Mouse (Mus musculus): ENCODE data around the gene Chmp4b. TPM values are rescaled to one million over a fixed set of nuclear protein-coding genes. Genes with fewer than 3 reads are reported as not detected.

The Chmp4b gene
- polyA plus RNA-seq, 1 experiment from 2014 or later = 19.3 TPM

GRCm38 (mm10) chr2:154638521-154638920, 13.0 kb upstream of the Chmp4b start:
- no peak overlapping the region for H3K4me2 ChIP-seq (ENCODE audit: low read depth, low read length)
- ATAC-seq (ENCODE audit: low read depth) = no peak
- peaks cover 3% of the 10 kb centered on the region; the same call in 1 of the 2 replicates for H3K9me3 ChIP-seq (ENCODE audit: control insufficient read depth, low read length)
- no peaks in the 10 kb centered on the region for H3K27me3 ChIP-seq (ENCODE audit: control insufficient read depth, insufficient read depth, low read depth, low read length)
- H3K27ac ChIP-seq (ENCODE audit: low read length) = no peak overlapping the region
- H3K36me3 ChIP-seq (ENCODE audit: control insufficient read depth, insufficient read depth, low read length) = peaks cover 10% of the 10 kb centered on the region
- no peak overlapping the region for H3K9ac ChIP-seq (ENCODE audit: low read length)
- peaks cover 2% of the 10 kb centered on the region; the same call in 1 of the 2 replicates for H3K4me1 ChIP-seq (replicated peaks; ENCODE audit: control insufficient read depth, insufficient read depth, low read length)
- WGBS = 94% methylated on average over 3 of the region's 3 CpGs
- no peak overlapping the region for H3K4me3 ChIP-seq (ENCODE audit: low read length)

GRCm38 (mm10) chr2:154639115-154639514, 12.4 kb upstream of the Chmp4b start:
- Histone ChIP-seq H3K27ac (ENCODE audit: low read length) (no peak overlapping the region), H3K27me3 (ENCODE audit: control insufficient read depth, insufficient read depth, low read depth, low read length) (no peaks in the 10 kb centered on the region), H3K4me1 (replicated peaks; ENCODE audit: control insufficient read depth, insufficient read depth, low read length) (peaks cover 2% of the 10 kb centered on the region; the same call in 1 of the 2 replicates), H3K4me3 (ENCODE audit: low read length) (no peak overlapping the region), H3K9ac (ENCODE audit: low read length) (no peak overlapping the region), H3K9me3 (ENCODE audit: control insufficient read depth, low read length) (peaks cover 3% of the 10 kb centered on the region; the same call in 1 of the 2 replicates), H3K36me3 (ENCODE audit: control insufficient read depth, insufficient read depth, low read length) (peaks cover 10% of the 10 kb centered on the region), H3K4me2 (ENCODE audit: low read depth, low read length) (no peak overlapping the region)
- WGBS = 91% methylated on average over 4 of the region's 4 CpGs
- ATAC-seq (ENCODE audit: low read depth) = no peak

GRCm38 (mm10) chr2:154641176-154641575, 10.3 kb upstream of the Chmp4b start:
- H3K4me1 ChIP-seq (replicated peaks; ENCODE audit: control insufficient read depth, insufficient read depth, low read length) = peaks cover 2% of the 10 kb centered on the region; the same call in 1 of the 2 replicates
- H3K27me3 ChIP-seq (ENCODE audit: control insufficient read depth, insufficient read depth, low read depth, low read length) = no peaks in the 10 kb centered on the region
- peak; percentile 67; the same call in 1 of the 2 replicates for ATAC-seq (ENCODE audit: low read depth)
- H3K36me3 ChIP-seq (ENCODE audit: control insufficient read depth, insufficient read depth, low read length) = peaks cover 12% of the 10 kb centered on the region
- 51% methylated on average over 8 of the region's 8 CpGs for WGBS
- H3K9ac ChIP-seq (ENCODE audit: low read length) = no peak overlapping the region
- no peak overlapping the region for H3K4me2 ChIP-seq (ENCODE audit: low read depth, low read length)
- H3K27ac ChIP-seq (ENCODE audit: low read length) = peak overlapping the region; percentile 55
- H3K4me3 ChIP-seq (ENCODE audit: low read length) = no peak overlapping the region
- peaks cover 3% of the 10 kb centered on the region; the same call in 1 of the 2 replicates for H3K9me3 ChIP-seq (ENCODE audit: control insufficient read depth, low read length)

- H3K27ac ChIP-seq (ENCODE audit: low read length) = peak overlapping the region; percentile 83
- peak overlapping the region; percentile 26; the same call in 1 of the 2 replicates for H3K4me2 ChIP-seq (ENCODE audit: low read depth, low read length)
- peak; percentile 62 for ATAC-seq (ENCODE audit: low read depth)
- peaks cover 3% of the 10 kb centered on the region; the same call in 1 of the 2 replicates for H3K9me3 ChIP-seq (ENCODE audit: control insufficient read depth, low read length)
- H3K4me1 ChIP-seq (replicated peaks; ENCODE audit: control insufficient read depth, insufficient read depth, low read length) = peaks cover 2% of the 10 kb centered on the region; the same call in 1 of the 2 replicates
- no peaks in the 10 kb centered on the region for H3K27me3 ChIP-seq (ENCODE audit: control insufficient read depth, insufficient read depth, low read depth, low read length)
- WGBS = 67% methylated on average over 9 of the region's 9 CpGs
- 0 out of 2 replicates have a peak overlapping the region, but pooled peaks have one; percentile 10 for H3K9ac ChIP-seq (ENCODE audit: low read length)
- no peak overlapping the region for H3K4me3 ChIP-seq (ENCODE audit: low read length)
- H3K36me3 ChIP-seq (ENCODE audit: control insufficient read depth, insufficient read depth, low read length) = peaks cover 12% of the 10 kb centered on the region
These were observed 9.5 kb upstream of the Chmp4b start for GRCm38 (mm10) chr2:154642005-154642459.

- ATAC-seq (ENCODE audit: low read depth) = no peak
- Histone ChIP-seq H3K9ac (ENCODE audit: low read length) (no peak overlapping the region), H3K4me1 (replicated peaks; ENCODE audit: control insufficient read depth, insufficient read depth, low read length) (peaks cover 2% of the 10 kb centered on the region; the same call in 1 of the 2 replicates), H3K4me2 (ENCODE audit: low read depth, low read length) (no peak overlapping the region), H3K27ac (ENCODE audit: low read length) (peak overlapping the region; percentile 83), H3K27me3 (ENCODE audit: control insufficient read depth, insufficient read depth, low read depth, low read length) (no peaks in the 10 kb centered on the region), H3K4me3 (ENCODE audit: low read length) (no peak overlapping the region), H3K36me3 (ENCODE audit: control insufficient read depth, insufficient read depth, low read length) (peaks cover 10% of the 10 kb centered on the region), H3K9me3 (ENCODE audit: control insufficient read depth, low read length) (peaks cover 3% of the 10 kb centered on the region; the same call in 1 of the 2 replicates)
- 63% methylated on average over 6 of the region's 6 CpGs for WGBS
These were observed 8.7 kb upstream of the Chmp4b start for GRCm38 (mm10) chr2:154642712-154643385.

- H3K4me3 ChIP-seq (ENCODE audit: low read length) = no peak overlapping the region
- WGBS = 82% methylated on average over 5 of the region's 5 CpGs
- H3K27ac ChIP-seq (ENCODE audit: low read length) = no peak overlapping the region
- H3K36me3 ChIP-seq (ENCODE audit: control insufficient read depth, insufficient read depth, low read length) = 0 out of 2 replicates have a peak, but pooled peaks cover 2% of the 10 kb centered on the region
- no peaks in the 10 kb centered on the region for H3K27me3 ChIP-seq (ENCODE audit: control insufficient read depth, insufficient read depth, low read depth, low read length)
- no peaks in the 10 kb centered on the region for H3K9me3 ChIP-seq (ENCODE audit: control insufficient read depth, low read length)
- ATAC-seq (ENCODE audit: low read depth) = no peak
- no peaks in the 10 kb centered on the region; the same call in 1 of the 2 replicates for H3K4me1 ChIP-seq (replicated peaks; ENCODE audit: control insufficient read depth, insufficient read depth, low read length)
- no peak overlapping the region for H3K9ac ChIP-seq (ENCODE audit: low read length)
- H3K4me2 ChIP-seq (ENCODE audit: low read depth, low read length) = no peak overlapping the region
These were observed 4.9 kb upstream of the Chmp4b start for GRCm38 (mm10) chr2:154646634-154647033.

- H3K4me1 ChIP-seq (replicated peaks; ENCODE audit: control insufficient read depth, insufficient read depth, low read length) = no peaks in the 10 kb centered on the region
- H3K4me3 ChIP-seq (ENCODE audit: low read length) = no peak overlapping the region
- ATAC-seq (ENCODE audit: low read depth) = no peak
- H3K4me2 ChIP-seq (ENCODE audit: low read depth, low read length) = no peak overlapping the region
- H3K36me3 ChIP-seq (ENCODE audit: control insufficient read depth, insufficient read depth, low read length) = 0 out of 2 replicates have a peak, but pooled peaks cover 2% of the 10 kb centered on the region
- no peak overlapping the region for H3K9ac ChIP-seq (ENCODE audit: low read length)
- no peaks in the 10 kb centered on the region for H3K27me3 ChIP-seq (ENCODE audit: control insufficient read depth, insufficient read depth, low read depth, low read length)
- WGBS = 31% methylated on average over 3 of the region's 3 CpGs
- H3K9me3 ChIP-seq (ENCODE audit: control insufficient read depth, low read length) = no peaks in the 10 kb centered on the region
- no peak overlapping the region for H3K27ac ChIP-seq (ENCODE audit: low read length)
These were observed 3.4 kb upstream of the Chmp4b start for GRCm38 (mm10) chr2:154648086-154648485.

GRCm38 (mm10) chr2:154650404-154650803, 1.1 kb upstream of the Chmp4b start:
- H3K9ac ChIP-seq (ENCODE audit: low read length) = no peak overlapping the region
- peak overlapping the region; percentile 93 for H3K27ac ChIP-seq (ENCODE audit: low read length)
- no peaks in the 10 kb centered on the region for H3K4me1 ChIP-seq (replicated peaks; ENCODE audit: control insufficient read depth, insufficient read depth, low read length)
- no peak overlapping the region for H3K4me3 ChIP-seq (ENCODE audit: low read length)
- no peaks in the 10 kb centered on the region for H3K36me3 ChIP-seq (ENCODE audit: control insufficient read depth, insufficient read depth, low read length)
- no peaks in the 10 kb centered on the region for H3K9me3 ChIP-seq (ENCODE audit: control insufficient read depth, low read length)
- no peaks in the 10 kb centered on the region for H3K27me3 ChIP-seq (ENCODE audit: control insufficient read depth, insufficient read depth, low read depth, low read length)
- ATAC-seq (ENCODE audit: low read depth) = no peak
- H3K4me2 ChIP-seq (ENCODE audit: low read depth, low read length) = no peak overlapping the region
- 65% methylated on average over 3 of the region's 3 CpGs for WGBS

GRCm38 (mm10) chr2:154654976-154655375, 3.5 kb downstream of the Chmp4b start:
- no peak overlapping the region for H3K4me2 ChIP-seq (ENCODE audit: low read depth, low read length)
- ATAC-seq (ENCODE audit: low read depth) = no peak
- no peaks in the 10 kb centered on the region for H3K27me3 ChIP-seq (ENCODE audit: control insufficient read depth, insufficient read depth, low read depth, low read length)
- H3K36me3 ChIP-seq (ENCODE audit: control insufficient read depth, insufficient read depth, low read length) = no peaks in the 10 kb centered on the region
- WGBS = 89% methylated on average over 12 of the region's 12 CpGs
- H3K27ac ChIP-seq (ENCODE audit: low read length) = no peak overlapping the region
- H3K4me3 ChIP-seq (ENCODE audit: low read length) = no peak overlapping the region
- H3K9ac ChIP-seq (ENCODE audit: low read length) = no peak overlapping the region
- H3K4me1 ChIP-seq (replicated peaks; ENCODE audit: control insufficient read depth, insufficient read depth, low read length) = peaks cover 18% of the 10 kb centered on the region
- no peaks in the 10 kb centered on the region for H3K9me3 ChIP-seq (ENCODE audit: control insufficient read depth, low read length)

All from lung, embryonic 16.5 days (tissue).